Mouse (Mus musculus) heart, embryonic 15.5 days (tissue): ENCODE data around the gene Vti1a. TPM values are rescaled to one million over a fixed set of nuclear protein-coding genes. Genes with fewer than 3 reads are reported as not detected.

Experiments
- ATAC-seq: fragments of 200-750 bp; cut with Nextera tagmentation; replicated peaks from 2 replicates; pipeline ENCODE4 v1.8.0; 2017; ENCODE audit warnings: low read depth, moderate TSS enrichment; ENCODE audit not compliant: insufficient number of reproducible peaks, insufficient read depth, low FRiP score
- H3K27ac ChIP-seq: fragments of 300-500 bp; sonication (generic); 2 replicates; pipeline ENCODE4 v1.5.1; 2015; ENCODE audit warnings: mild to moderate bottlenecking, inconsistent platforms
- H3K27me3 ChIP-seq: fragments of 300-500 bp; sonication (generic); 2 replicates; pipeline ENCODE4 v1.6.1; 2015; ENCODE audit warnings: inconsistent platforms
- H3K36me3 ChIP-seq: fragments of 300-500 bp; sonication (generic); 2 replicates; pipeline ENCODE4 v1.6.1; 2015; ENCODE audit warnings: mild to moderate bottlenecking, inconsistent platforms
- H3K4me1 ChIP-seq: fragments of 300-500 bp; sonication (generic); replicated peaks from 2 replicates; pipeline ENCODE4 v1.6.1; 2015; ENCODE audit warnings: inconsistent platforms
- H3K4me2 ChIP-seq: fragments of 300-500 bp; sonication (generic); 2 replicates; pipeline ENCODE4 v1.6.1; 2015; ENCODE audit warnings: inconsistent platforms, mild to moderate bottlenecking, moderate library complexity
- H3K4me3 ChIP-seq: fragments of 300-500 bp; sonication (generic); 2 replicates; pipeline ENCODE4 v1.5.1; 2015; ENCODE audit warnings: mild to moderate bottlenecking, inconsistent platforms
- H3K9ac ChIP-seq: fragments of 300-500 bp; sonication (generic); 2 replicates; pipeline ENCODE4 v1.6.1; 2015; ENCODE audit warnings: mild to moderate bottlenecking, inconsistent platforms
- H3K9me3 ChIP-seq: fragments of 300-500 bp; sonication (generic); replicated peaks from 2 replicates; pipeline ENCODE4 v1.6.1; 2016; ENCODE audit warnings: inconsistent platforms
- WGBS: fragments of 180-500 bp; shearing (Covaris S2); methylation state at CpG from one replicate; pipeline ENCODE4 v1.1.7; 2015; ENCODE audit warnings: mixed read lengths; 5-methylcytosine and 5-hydroxymethylcytosine counted together
- polyA plus RNA-seq: library from polyadenylated mRNA; unstranded; fragments of >200 nt; fragmentation: Nextera tagmentation; extraction: Ambion mirVana; gene quantifications from 2 replicates; pipeline ENCODE4 v1.2.1, GENCODE M21; 2015

Gene Vti1a
- polyA plus RNA-seq, 1 experiment from 2014 or later, result 13.1 TPM

DNA sequence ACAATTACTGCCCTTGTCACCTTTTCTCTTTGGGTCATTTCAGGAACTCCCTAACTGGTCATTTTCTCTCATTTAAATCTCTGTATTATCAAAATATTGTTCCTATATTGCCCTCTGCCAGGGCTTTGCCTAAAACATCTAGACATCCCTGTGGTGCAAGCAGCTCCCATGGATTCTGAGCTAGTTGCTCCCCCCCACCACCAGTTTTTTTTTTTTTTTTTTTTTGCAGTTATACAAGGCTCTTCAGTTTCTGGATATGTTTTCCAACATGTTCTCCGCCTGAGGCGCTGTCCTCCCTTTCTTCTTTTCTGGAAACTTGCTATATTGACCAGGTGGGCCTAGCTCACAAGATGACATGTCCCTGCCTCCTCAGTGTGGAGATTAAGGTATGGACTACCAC is 2.4 kb upstream of the Vti1a start:
- no peak overlapping the region for H3K27ac ChIP-seq
- ATAC-seq, result no peak

DNA sequence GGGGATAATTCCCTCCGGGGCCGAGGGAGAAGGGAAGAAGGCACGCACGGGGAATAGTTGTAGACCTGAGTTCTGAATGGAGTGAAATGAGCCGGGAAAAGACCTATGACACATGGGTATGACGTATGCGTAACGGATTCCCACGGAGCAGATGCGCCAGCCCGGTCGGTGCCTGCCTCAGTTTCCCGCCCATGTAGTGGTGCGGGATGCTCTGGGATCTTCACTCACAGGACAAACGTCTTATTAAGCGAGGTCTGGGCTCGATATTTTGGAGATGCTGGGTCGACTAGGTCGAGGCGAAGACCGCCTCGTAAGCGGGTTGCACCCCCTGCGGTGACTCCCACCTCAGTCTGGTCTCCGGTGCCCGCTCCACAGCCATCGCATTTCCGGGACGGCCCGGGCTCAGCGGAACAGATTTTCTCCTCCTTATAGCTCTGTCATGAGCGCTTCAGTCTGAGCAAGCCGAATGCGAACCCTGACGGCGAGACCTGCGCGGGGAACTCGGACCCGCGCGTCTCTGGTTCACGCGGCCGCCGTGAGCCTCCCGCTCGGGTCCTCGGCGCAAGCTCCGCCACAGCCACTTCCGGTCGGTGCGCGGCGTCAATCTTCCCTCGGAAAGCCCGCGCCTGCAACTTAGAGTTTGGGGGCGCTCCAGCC is 515 bp upstream of the Vti1a start, which contains the start of gene Zdhhc6:
Gene Zdhhc6, minus strand, starts transcription at position 581 of the 657 bp plus-strand sequence.
- peak within 1 kb of the TSS; percentile 77 for H3K4me3 ChIP-seq
- H3K27me3 ChIP-seq, result no peaks in the 10 kb centered on the region
- peak within 1 kb of the TSS; percentile 82 for H3K9ac ChIP-seq
- peak; percentile 61 for ATAC-seq
- H3K4me1 ChIP-seq, result peaks cover 28% of the 10 kb centered on the region
- under 1% methylated on average over 60 of the region's 60 CpGs for WGBS
- H3K9me3 ChIP-seq, result no peaks in the 10 kb centered on the region
- peak within 1 kb of the TSS; percentile 87 for H3K27ac ChIP-seq
- H3K4me2 ChIP-seq, result peak within 1 kb of the TSS; percentile 80
- peaks cover 19% of the 10 kb centered on the region for H3K36me3 ChIP-seq

More for the DNA sequence above, 2.4 kb upstream of the Vti1a start:
- Histone ChIP-seq H3K4me3 (no peak overlapping the region), H3K4me2 (no peak overlapping the region), H3K36me3 (peaks cover 39% of the 10 kb centered on the region), H3K4me1 (peaks cover 27% of the 10 kb centered on the region), H3K9ac (no peak overlapping the region), H3K9me3 (no peaks in the 10 kb centered on the region), H3K27me3 (no peaks in the 10 kb centered on the region)
- 84% methylated on average over 2 of the region's 2 CpGs for WGBS

DNA sequence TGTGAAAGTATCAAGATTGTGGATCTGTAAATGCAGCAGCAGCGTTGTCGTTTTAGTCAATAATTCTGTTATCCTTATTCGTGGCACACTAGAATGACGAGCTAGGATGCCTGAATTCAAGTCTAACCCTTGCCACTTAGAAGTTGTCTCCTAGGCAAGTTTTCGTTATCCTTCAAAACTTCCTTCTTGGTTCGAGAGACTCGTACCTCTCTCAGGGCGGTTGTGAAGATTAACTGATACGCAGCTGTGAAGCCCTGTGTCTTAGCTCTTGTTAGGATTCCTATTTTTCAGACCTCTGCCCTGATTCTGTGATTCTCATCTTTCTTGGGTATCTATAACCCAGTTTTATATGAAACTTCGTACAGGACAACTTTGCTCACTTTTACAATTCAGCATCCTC is 806 bp downstream of the Vti1a start:
- 43% methylated on average over 10 of the region's 10 CpGs for WGBS
- H3K9ac ChIP-seq, result peak overlapping the region; percentile 82; the same call in 1 of the 2 replicates
- H3K27me3 ChIP-seq, result no peaks in the 10 kb centered on the region
- H3K36me3 ChIP-seq, result peaks cover 6% of the 10 kb centered on the region; the same call in 1 of the 2 replicates
- H3K9me3 ChIP-seq, result no peaks in the 10 kb centered on the region
- H3K4me3 ChIP-seq, result peak overlapping the region; percentile 77
- H3K4me1 ChIP-seq, result peaks cover 28% of the 10 kb centered on the region
- H3K4me2 ChIP-seq, result peak overlapping the region; percentile 80
- H3K27ac ChIP-seq, result no peak overlapping the region
- ATAC-seq, result no peak

DNA sequence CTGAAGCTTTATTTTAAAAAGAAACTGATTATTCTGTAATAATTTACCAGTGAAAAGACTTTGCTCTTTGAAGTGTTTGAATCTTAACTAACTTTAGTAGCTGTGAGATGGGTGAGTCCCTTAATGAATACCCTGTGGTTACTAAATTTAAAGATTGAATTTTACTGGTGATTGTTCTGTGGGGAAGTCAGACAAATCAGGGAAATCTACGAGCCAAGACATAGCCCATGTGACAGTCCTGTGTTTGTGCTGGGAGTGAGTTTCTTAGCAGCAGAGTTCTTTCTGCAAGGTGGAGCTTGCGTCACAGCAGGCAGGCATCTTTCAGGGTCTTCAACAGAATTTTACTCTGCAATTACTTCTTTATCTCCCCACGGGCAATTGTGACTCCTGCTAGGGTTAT is 2.9 kb downstream of the Vti1a start:
- WGBS, result 53% methylated on average over 3 of the region's 3 CpGs
- Histone ChIP-seq H3K9me3 (no peaks in the 10 kb centered on the region), H3K27ac (no peak overlapping the region), H3K4me2 (no peak overlapping the region), H3K4me1 (peaks cover 18% of the 10 kb centered on the region), H3K27me3 (no peaks in the 10 kb centered on the region), H3K36me3 (0 out of 2 replicates have a peak, but pooled peaks cover 4% of the 10 kb centered on the region), H3K9ac (no peak overlapping the region), H3K4me3 (no peak overlapping the region)
- ATAC-seq, result no peak

DNA sequence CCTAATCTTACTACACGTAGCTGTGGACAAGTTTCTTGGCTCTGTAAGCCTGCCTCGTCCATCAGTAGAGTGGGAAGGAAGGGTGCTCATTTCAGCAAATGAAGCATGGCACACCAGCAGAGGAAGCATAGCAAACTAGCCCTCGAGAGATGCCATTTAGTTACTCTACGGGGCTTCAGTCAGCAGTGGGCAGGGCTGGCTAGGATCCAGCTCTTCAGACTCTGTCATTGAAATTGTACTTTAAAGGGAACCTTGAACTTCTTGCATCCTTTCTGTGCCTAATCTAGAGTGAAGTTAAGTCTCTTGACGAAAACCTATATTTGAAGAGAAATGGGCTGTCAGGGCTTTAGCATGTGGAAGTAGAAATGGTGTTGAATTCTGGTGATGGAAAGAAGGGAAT is 3.4 kb downstream of the Vti1a start:
- no peak for ATAC-seq
- WGBS, result 47% methylated on average over 5 of the region's 5 CpGs

DNA sequence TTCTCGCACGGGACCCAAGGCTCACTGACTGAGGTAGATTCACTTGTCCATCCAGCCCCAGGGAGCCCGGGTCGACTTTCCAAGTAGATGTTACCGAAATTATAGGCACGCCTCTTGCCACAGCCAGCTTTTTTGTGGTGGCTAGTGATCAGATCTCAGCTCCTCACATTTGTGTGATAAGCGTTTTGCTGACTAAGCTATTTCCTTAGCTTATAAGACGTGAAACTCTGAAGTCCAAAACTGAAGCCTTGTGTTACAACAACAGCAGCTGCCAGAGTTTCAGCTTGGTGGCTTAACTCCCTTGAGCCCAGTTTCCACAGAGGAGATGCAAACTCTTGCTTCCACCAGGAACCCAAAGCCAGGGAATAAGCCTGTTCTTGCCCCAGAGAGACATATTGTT is 6.5 kb downstream of the Vti1a start:
- ATAC-seq, result no peak

More for the DNA sequence above, 3.4 kb downstream of the Vti1a start:
- no peak overlapping the region for H3K27ac ChIP-seq
- peaks cover 14% of the 10 kb centered on the region for H3K4me1 ChIP-seq
- no peak overlapping the region for H3K4me2 ChIP-seq
- no peak overlapping the region for H3K9ac ChIP-seq
- no peaks in the 10 kb centered on the region for H3K9me3 ChIP-seq
- H3K36me3 ChIP-seq, result 0 out of 2 replicates have a peak, but pooled peaks cover 4% of the 10 kb centered on the region
- no peak overlapping the region for H3K4me3 ChIP-seq
- H3K27me3 ChIP-seq, result no peaks in the 10 kb centered on the region

DNA sequence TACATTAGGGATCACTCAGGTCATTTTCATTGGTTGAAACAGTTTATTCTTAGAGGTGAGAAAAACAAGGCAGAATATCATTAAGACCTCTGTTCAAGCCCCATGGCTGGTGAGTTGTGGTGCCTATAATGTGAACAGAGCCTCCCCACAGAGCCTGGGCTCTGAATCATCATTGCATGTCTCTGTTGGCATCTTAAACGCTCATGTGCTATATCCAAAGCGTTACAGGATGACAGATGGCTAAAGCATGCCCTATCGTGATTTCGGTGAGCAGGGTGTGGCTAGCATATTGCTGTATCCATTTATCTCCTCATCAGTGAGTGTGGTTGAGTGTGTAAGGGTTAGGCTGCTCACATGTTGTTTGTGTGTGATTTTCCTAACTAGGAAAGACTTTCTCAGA is 11.4 kb downstream of the Vti1a start:
- Histone ChIP-seq H3K27me3 (no peaks in the 10 kb centered on the region), H3K9me3 (no peaks in the 10 kb centered on the region), H3K4me2 (no peak overlapping the region), H3K9ac (no peak overlapping the region), H3K36me3 (peaks cover 18% of the 10 kb centered on the region; the same call in 1 of the 2 replicates), H3K27ac (no peak overlapping the region), H3K4me1 (peaks cover 6% of the 10 kb centered on the region), H3K4me3 (no peak overlapping the region)
- no peak for ATAC-seq
- WGBS, result 80% methylated on average over 4 of the region's 4 CpGs

More for the DNA sequence above, 6.5 kb downstream of the Vti1a start:
- Histone ChIP-seq H3K9ac (no peak overlapping the region), H3K4me3 (no peak overlapping the region), H3K27ac (no peak overlapping the region), H3K27me3 (no peaks in the 10 kb centered on the region), H3K4me1 (0 out of 2 replicates have a peak, but pooled peaks cover 2% of the 10 kb centered on the region), H3K4me2 (no peak overlapping the region), H3K9me3 (no peaks in the 10 kb centered on the region), H3K36me3 (0 out of 2 replicates have a peak, but pooled peaks cover 4% of the 10 kb centered on the region)
- WGBS, result 90% methylated on average over 8 of the region's 8 CpGs

DNA sequence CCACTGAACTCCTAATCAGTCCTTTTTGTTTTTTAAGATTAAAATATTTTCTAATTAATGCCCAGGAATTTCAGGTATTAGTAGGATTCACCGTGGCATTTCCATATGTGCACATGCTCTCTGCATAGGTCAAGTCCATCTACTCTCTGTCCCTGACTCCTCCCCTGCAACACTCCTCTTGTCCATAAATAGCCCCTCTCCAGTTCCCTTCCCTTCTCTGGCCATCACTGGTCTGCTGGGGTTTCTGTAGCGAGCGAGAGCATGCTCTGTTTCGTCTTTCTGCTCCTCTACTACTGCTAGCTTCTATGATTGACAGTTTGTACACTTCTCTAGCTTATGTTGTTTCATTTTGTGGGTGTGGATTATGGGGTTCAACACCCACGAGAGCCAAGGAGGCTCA is 15.7 kb downstream of the Vti1a start:
- H3K4me1 ChIP-seq, result peaks cover 6% of the 10 kb centered on the region
- no peak overlapping the region for H3K27ac ChIP-seq
- 49% methylated on average over 5 of the region's 5 CpGs for WGBS
- H3K4me3 ChIP-seq, result no peak overlapping the region
- no peaks in the 10 kb centered on the region for H3K9me3 ChIP-seq
- H3K27me3 ChIP-seq, result no peaks in the 10 kb centered on the region
- no peak for ATAC-seq
- no peak overlapping the region for H3K4me2 ChIP-seq
- H3K9ac ChIP-seq, result no peak overlapping the region
- peaks cover 14% of the 10 kb centered on the region; the same call in 1 of the 2 replicates for H3K36me3 ChIP-seq

DNA sequence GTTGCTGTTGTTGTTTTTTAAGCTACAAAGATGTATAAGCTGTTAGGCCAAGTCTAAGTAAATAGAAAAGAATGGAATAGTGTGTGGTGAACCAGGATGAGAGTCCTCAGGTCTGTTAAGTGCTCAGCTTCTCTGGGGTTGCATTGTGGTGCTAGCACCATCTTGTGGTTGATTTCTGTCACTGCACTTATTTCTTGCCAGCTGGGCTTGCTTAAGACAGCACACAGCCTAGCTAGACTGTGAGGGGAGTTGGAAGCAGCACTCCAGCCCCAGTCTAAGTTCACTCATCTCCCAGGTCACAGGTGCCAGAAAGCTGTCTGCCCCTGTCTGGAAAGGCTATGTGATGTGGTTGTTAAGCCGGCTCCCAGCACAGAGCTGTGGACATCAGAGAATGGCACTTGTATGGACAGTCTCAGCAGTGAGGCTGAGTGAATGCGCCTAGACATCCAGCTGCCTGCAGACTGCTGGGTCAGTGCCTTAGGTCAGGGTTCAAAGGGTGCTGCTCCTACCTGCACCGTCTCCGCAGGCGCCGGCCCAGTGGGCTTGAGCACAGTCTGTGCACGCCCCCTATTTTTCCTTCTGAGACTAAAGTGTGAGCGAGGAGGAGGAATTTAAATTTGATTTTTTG is 16.7 kb downstream of the Vti1a start:
- H3K27ac ChIP-seq, result no peak overlapping the region
- H3K9me3 ChIP-seq, result no peaks in the 10 kb centered on the region
- ATAC-seq, result peak; percentile 47; the same call in 1 of the 2 replicates
- H3K4me1 ChIP-seq, result peaks cover 6% of the 10 kb centered on the region
- H3K4me2 ChIP-seq, result no peak overlapping the region
- 87% methylated on average over 8 of the region's 8 CpGs for WGBS
- no peaks in the 10 kb centered on the region for H3K27me3 ChIP-seq
- peaks cover 14% of the 10 kb centered on the region; the same call in 1 of the 2 replicates for H3K36me3 ChIP-seq
- H3K9ac ChIP-seq, result no peak overlapping the region
- no peak overlapping the region for H3K4me3 ChIP-seq

DNA sequence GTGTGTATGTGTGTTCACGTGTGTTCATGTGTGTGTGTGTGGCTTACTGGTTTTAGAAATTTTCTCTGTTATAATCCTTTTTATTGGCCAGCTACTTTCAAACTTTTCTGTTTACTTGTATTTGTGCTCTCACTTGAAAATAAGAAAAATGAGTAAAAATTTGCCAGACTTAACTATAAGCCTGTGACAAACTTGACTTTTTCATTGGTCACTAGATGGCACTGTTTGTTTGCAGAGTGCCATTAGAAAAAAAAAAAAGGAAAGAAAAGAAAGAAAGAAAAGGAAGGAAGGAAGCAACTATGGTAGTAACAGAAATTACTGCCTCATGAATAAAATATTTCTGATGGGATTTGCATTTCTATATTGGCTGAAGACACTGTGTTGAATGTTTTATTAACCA is 19.8 kb downstream of the Vti1a start:
- peaks cover 6% of the 10 kb centered on the region for H3K4me1 ChIP-seq
- H3K4me2 ChIP-seq, result no peak overlapping the region
- 97% methylated on average over 1 of the region's 1 CpGs for WGBS

DNA sequence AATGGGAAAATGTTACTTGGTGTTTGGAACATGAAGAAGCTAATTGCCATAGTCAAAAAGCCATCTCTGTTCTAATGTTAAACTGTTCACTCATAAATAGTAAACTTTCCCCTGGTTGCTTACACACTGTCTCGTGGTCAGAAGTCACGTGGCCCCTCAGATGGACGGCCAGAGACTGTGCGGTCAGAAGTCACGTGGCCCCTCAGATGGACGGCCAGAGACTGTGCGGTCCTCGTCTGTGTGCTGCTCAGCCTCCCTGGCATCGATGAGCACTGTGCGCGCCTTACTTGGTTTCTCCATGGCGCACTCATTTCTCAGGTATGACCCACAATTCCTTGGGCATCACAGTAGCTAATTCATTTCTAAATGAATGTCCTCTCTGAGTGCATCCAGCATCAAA is 20.3 kb downstream of the Vti1a start:
- WGBS, result 83% methylated on average over 12 of the region's 12 CpGs
- H3K27ac ChIP-seq, result no peak overlapping the region
- H3K4me2 ChIP-seq, result no peak overlapping the region
- H3K4me1 ChIP-seq, result peaks cover 6% of the 10 kb centered on the region
- H3K27me3 ChIP-seq, result no peaks in the 10 kb centered on the region
- ATAC-seq, result no peak
- H3K9me3 ChIP-seq, result no peaks in the 10 kb centered on the region
- H3K4me3 ChIP-seq, result no peak overlapping the region
- no peak overlapping the region for H3K9ac ChIP-seq
- H3K36me3 ChIP-seq, result no peaks in the 10 kb centered on the region

More for the DNA sequence above, 19.8 kb downstream of the Vti1a start:
- Histone ChIP-seq H3K4me3 (no peak overlapping the region), H3K36me3 (no peaks in the 10 kb centered on the region), H3K9me3 (no peaks in the 10 kb centered on the region), H3K27ac (no peak overlapping the region), H3K27me3 (no peaks in the 10 kb centered on the region), H3K9ac (no peak overlapping the region)
- ATAC-seq, result no peak
